Mouse (Mus musculus): ENCODE results near the gene Wnt8b. TPM values are rescaled to one million over a fixed set of nuclear protein-coding genes. Genes with fewer than 3 reads are reported as not detected.

Gene Wnt8b
- total and polyA plus RNA-seq, 3 experiments, result not detected

- Histone ChIP-seq H3K79me2 (ENCODE audit: control insufficient read depth, insufficient read depth, low read length, poor library complexity) (no peaks in the 10 kb centered on the region), H3K4me1 (ENCODE audit: control insufficient read depth in 1 of 2, insufficient read depth in 2 of 2, low read length in 2 of 2) (no peaks in the 10 kb centered on the region), H3K27ac (ENCODE audit: control insufficient read depth, low read depth, low read length) (no peak overlapping the region), H3K36me3 (ENCODE audit: control insufficient read depth in 1 of 2, insufficient read depth in 2 of 2, low read length in 2 of 2) (no peaks in the 10 kb centered on the region), H3K9ac (ENCODE audit: control insufficient read depth, low read depth, low read length, poor library complexity, severe bottlenecking) (no peak overlapping the region), H3K4me3 (ENCODE audit: control insufficient read depth in 1 of 2, insufficient read depth in 1 of 2, low read depth in 2 of 2, low read length in 2 of 2) (no peak overlapping the region), H3K9me3 (replicated peaks; ENCODE audit: insufficient read depth, low read length) (no peaks in the 10 kb centered on the region), H3K27me3 (ENCODE audit: control insufficient read depth in 1 of 2, insufficient read depth in 2 of 2, low read length in 2 of 2) (no peaks in the 10 kb centered on the region; a peak in 2 of 4 replicates)
- TF ChIP-seq USF1 (IDR thresholded peaks at IDR 0.05; ENCODE audit: low read depth, low read length) (no peak), TCF12 (IDR thresholded peaks at IDR 0.05; ENCODE audit: low read depth, low read length) (no peak), KAT2A (conservative IDR thresholded peaks at IDR 0.05; ENCODE audit: low read depth, low read length) (no peak), ZNF384 (IDR thresholded peaks at IDR 0.05; ENCODE audit: low read depth, low read length) (no peak), UBTF (IDR thresholded peaks at IDR 0.05; ENCODE audit: borderline replicate concordance, insufficient read depth, low read depth, low read length) (no peak), GATA1 (IDR thresholded peaks at IDR 0.05; ENCODE audit: low read depth, low read length) (no peak), CTCF (IDR thresholded peaks at IDR 0.05 in 2 of 3, conservative IDR thresholded peaks at IDR 0.05 in 1 of 3; ENCODE audit: control insufficient read depth in 1 of 3, insufficient read depth in 1 of 3, low read depth in 2 of 3, low read length in 3 of 3, poor library complexity in 1 of 3, severe bottlenecking in 1 of 3) (no peak), JUND (IDR thresholded peaks at IDR 0.05; ENCODE audit: low read depth, low read length) (no peak), NELFE (IDR thresholded peaks at IDR 0.05; ENCODE audit: low read depth, low read length) (no peak), ZMIZ1 (IDR thresholded peaks at IDR 0.05; ENCODE audit: low read depth, low read length) (no peak), ETS1 (IDR thresholded peaks at IDR 0.05; ENCODE audit: low read depth, low read length) (no peak), RCOR1 (IDR thresholded peaks at IDR 0.05; ENCODE audit: low read depth, low read length) (no peak)
- DNase-seq (ENCODE audit: low read depth, low spot score), result no peak
Measured at GRCm38 (mm10) chr19:44511451-44512231, 18.4 kb downstream of the Wnt8b start.

GRCm38 (mm10) chr19:44512601-44513000 is 19.3 kb downstream of the Wnt8b start:
- no peaks in the 10 kb centered on the region for H3K9me3 ChIP-seq (replicated peaks; ENCODE audit: insufficient read depth, low read length)
- no peak for TF ChIP-seq MAX (IDR thresholded peaks at IDR 0.05; ENCODE audit: low read length)
- no peak for TF ChIP-seq SIN3A (IDR thresholded peaks at IDR 0.05; ENCODE audit: low read length)
- TF ChIP-seq ETS1 (IDR thresholded peaks at IDR 0.05; ENCODE audit: low read depth, low read length), result no peak
- no peak for TF ChIP-seq NELFE (IDR thresholded peaks at IDR 0.05; ENCODE audit: low read depth, low read length)
- no peak for TF ChIP-seq CHD2 (IDR thresholded peaks at IDR 0.05; ENCODE audit: low read length)
- H3K27me3 ChIP-seq (ENCODE audit: control insufficient read depth in 1 of 2, insufficient read depth in 2 of 2, low read length in 2 of 2), result no peaks in the 10 kb centered on the region; a peak in 2 of 4 replicates
- H3K36me3 ChIP-seq (ENCODE audit: control insufficient read depth in 1 of 2, insufficient read depth in 2 of 2, low read length in 2 of 2), result no peaks in the 10 kb centered on the region
- DNase-seq (ENCODE audit: low read depth, low spot score), result no peak
- no peaks in the 10 kb centered on the region for H3K79me2 ChIP-seq (ENCODE audit: control insufficient read depth, insufficient read depth, low read length, poor library complexity)
- no peak overlapping the region for H3K9ac ChIP-seq (ENCODE audit: control insufficient read depth, low read depth, low read length, poor library complexity, severe bottlenecking)
- H3K4me3 ChIP-seq (ENCODE audit: control insufficient read depth in 1 of 2, insufficient read depth in 1 of 2, low read depth in 2 of 2, low read length in 2 of 2), result no peak overlapping the region
- no peak overlapping the region for H3K27ac ChIP-seq (ENCODE audit: control insufficient read depth, low read depth, low read length)
- no peaks in the 10 kb centered on the region for H3K4me1 ChIP-seq (ENCODE audit: control insufficient read depth in 1 of 2, insufficient read depth in 2 of 2, low read length in 2 of 2)
